Mouse (Mus musculus): ENCODE results near the gene Sfr1.

The Sfr1 gene

GRCm38 (mm10) chr19:47750391-47750790 is 18.9 kb downstream of the Sfr1 start:
- no peak for DNase-seq (ENCODE audit: low read depth, low spot score)

DNA sequence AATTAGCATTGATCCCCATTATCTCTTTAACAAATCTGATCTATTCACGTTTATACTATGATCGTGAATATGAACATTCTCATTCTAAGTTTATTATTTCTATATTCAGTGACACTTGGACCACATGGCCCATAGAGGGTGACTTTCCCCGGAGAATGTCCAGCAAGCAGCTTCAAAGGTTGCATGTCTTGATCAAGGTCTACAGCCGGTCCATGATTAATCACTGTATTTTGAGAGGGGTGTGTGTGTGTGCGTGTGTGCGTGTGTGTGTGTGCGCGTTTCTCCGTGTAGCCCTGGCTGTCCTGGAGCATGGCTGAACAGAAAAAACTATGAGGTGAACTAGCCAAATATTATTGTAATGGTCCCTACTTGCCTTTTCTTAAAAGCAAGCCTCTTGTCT is 21.0 kb downstream of the Sfr1 start:
- DNase-seq (ENCODE audit: low read depth, low spot score), result no peak

DNA sequence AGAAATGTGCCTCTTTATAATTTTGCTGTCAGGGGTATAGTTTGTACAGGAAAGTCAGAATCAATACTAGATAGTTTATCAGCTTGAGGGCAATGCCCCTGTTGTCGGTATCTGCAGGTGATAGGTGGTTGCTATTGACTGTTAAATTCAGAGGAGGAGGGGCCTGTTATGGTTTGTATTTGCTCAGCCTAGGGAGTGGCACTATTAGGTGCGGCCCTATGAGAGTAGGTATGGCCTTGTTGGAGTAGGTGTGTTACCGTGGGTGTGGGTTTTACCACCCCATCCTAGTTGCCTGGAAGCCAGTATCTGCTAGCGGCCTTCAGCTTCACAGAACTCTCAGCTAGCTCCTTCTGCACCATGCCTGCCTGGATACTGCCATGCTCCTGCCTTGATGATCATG is 22.4 kb downstream of the Sfr1 start:
- DNase-seq (ENCODE audit: low read depth, low spot score), result no peak

- no peak for DNase-seq (ENCODE audit: low read depth, low spot score)
Observed at GRCm38 (mm10) chr19:47754931-47755330, 23.4 kb downstream of the Sfr1 start.

GRCm38 (mm10) chr19:47755625-47756024 is 24.1 kb downstream of the Sfr1 start:
- DNase-seq (ENCODE audit: low read depth, low spot score), result no peak

GRCm38 (mm10) chr19:47777847-47778246 is 46.4 kb downstream of the Sfr1 start:
- DNase-seq (ENCODE audit: low read depth, low spot score), result peak; percentile 22

GRCm38 (mm10) chr19:47780145-47780544 is 48.7 kb downstream of the Sfr1 start:
- DNase-seq (ENCODE audit: low read depth, low spot score), result peak; percentile 64

DNA sequence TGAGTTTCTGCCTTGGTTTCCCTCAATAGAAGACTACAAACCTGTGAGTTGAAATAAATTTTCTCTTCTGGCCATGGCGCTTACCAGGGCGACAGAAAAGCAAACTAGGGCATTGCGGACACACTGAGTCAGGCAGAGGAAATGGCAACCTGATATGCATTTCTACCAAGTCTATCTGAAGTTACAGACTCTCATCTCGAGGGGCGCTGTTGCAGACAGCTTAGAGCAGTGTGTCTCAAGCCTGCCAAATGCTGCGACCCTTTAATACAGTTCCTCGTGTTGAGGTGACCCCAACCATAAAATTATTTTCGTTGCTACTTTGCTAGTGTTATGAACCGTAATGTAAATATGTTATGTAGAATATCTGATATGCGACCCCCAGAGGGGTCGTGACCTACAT is 49.5 kb downstream of the Sfr1 start:
- no peak for DNase-seq (ENCODE audit: low read depth, low spot score)

GRCm38 (mm10) chr19:47783898-47784297 is 52.4 kb downstream of the Sfr1 start:
- no peak for DNase-seq (ENCODE audit: low read depth, low spot score)
